Comparison of ENCODE assay signal across 1 mouse cellular context in the genomic region with DNA sequence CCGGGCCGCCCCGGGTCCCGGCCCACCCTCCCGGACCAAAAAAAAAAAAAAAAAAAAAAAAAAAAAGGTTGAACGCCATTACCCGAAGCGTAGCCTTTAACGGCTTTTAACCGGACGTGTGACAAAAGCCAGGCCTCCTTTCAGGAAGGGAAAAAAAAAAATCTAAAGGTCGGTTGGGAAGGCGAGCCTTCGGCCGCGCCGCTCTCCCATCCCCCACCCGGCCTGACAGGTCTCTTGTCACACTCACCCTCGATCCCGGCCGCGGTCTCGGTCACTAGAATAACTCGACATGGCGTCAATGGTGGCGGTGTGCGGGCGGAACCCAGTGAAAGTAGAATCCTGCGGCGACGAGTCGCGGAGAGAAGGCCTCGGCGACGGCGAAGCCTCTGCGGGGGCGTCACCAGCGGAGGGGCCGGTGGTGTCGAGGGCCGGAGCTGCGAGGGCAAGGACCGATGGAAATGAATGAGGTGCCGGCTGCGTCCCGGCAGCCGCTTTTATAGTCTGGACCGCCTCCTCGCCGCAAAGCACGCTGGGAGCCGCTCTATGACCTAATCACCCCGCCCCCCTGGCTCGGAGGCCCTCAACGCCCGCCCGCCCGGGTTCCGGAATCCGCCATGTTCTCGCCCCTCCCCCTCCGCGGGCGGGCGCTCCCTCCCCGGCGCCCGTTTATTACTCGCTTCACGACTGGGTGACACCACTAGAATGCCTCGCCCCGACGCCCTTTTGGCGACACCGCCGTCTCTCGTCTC.
TF ChIP-seq lines count a peak whose summit lies in the region.

No protein-coding gene starts in this region.

TF ChIP-seq in C2C12, 6 proteins besides CTCF, POLR2A, EP300 and RAD21:
- TF ChIP-seq FOSL1 (IDR thresholded peaks at IDR 0.05; ENCODE audit: insufficient read depth, low read length, poor library complexity, severe bottlenecking) (no peak), MYOG (IDR thresholded peaks at IDR 0.05; ENCODE audit: control insufficient read depth, extremely low read depth, insufficient read length) (no peak), MYOD1 (IDR thresholded peaks at IDR 0.05; ENCODE audit: control insufficient read depth, insufficient read length, low read depth) (no peak), USF1 (IDR thresholded peaks at IDR 0.05; ENCODE audit: low read depth) (no peak), MAX (IDR thresholded peaks at IDR 0.05) (no peak), CEBPB (IDR thresholded peaks at IDR 0.05; ENCODE audit: low read depth) (peak; percentile 6)
